Mouse (Mus musculus) heart, postnatal 14 days (tissue): ENCODE measurements at regions not wholly inside any gene's neighbourhood (a gene's known extent, or its start where the extent isn't known, plus 50 kb on each side); places are given as distances from the start of the nearest gene placed in this dataset.

Experiments
- DNase-seq, 2 experiments: peaks; one replicate each; pipeline ENCODE4 v3.0.0; 2021 to 2022
- intact Hi-C: fragments of 180-260 bp; cut with DNase I; formaldehyde crosslinking; loops from one replicate; pipeline ENCODE4 v1.15.1; 2025

- DNase-seq: no peak
- intact Hi-C loops: no loop called here
Measured at GRCm38 (mm10) chr1:41981545-41981944, 714.0 kb upstream of the Pou3f3 start.

- no peak for DNase-seq
- intact Hi-C loops: no loop called here
Measured at GRCm38 (mm10) chr1:42006235-42006634, 689.3 kb upstream of the Pou3f3 start.

GRCm38 (mm10) chr1:42008046-42008445, 687.5 kb upstream of the Pou3f3 start:
- DNase-seq: no peak
- intact Hi-C loops: no loop called here

- intact Hi-C loops: no loop called here
- DNase-seq: no peak
Measured at GRCm38 (mm10) chr1:42012911-42013310, 682.7 kb upstream of the Pou3f3 start.

- intact Hi-C loops: no loop called here
- DNase-seq: no peak
Measured at GRCm38 (mm10) chr1:42018966-42019365, 676.6 kb upstream of the Pou3f3 start.

- intact Hi-C loops: no loop called here
- DNase-seq: no peak
Measured at GRCm38 (mm10) chr1:42025781-42026180, 669.8 kb upstream of the Pou3f3 start.

GRCm38 (mm10) chr1:42026423-42026822, 669.1 kb upstream of the Pou3f3 start:
- intact Hi-C loops: no loop called here
- DNase-seq: no peak

- no peak for DNase-seq
Measured at GRCm38 (mm10) chr1:42033786-42034185, 661.8 kb upstream of the Pou3f3 start.

GRCm38 (mm10) chr1:42035371-42035770, 660.2 kb upstream of the Pou3f3 start:
- DNase-seq: no peak
- intact Hi-C loops: no loop called here

More at GRCm38 (mm10) chr1:42033786-42034185, 661.8 kb upstream of the Pou3f3 start:
- intact Hi-C loops: no loop called here

- no peak for DNase-seq
- intact Hi-C loops: no loop called here
Measured at GRCm38 (mm10) chr1:42041544-42041943, 654.0 kb upstream of the Pou3f3 start.

- intact Hi-C loops: no loop called here
- no peak for DNase-seq
Measured at GRCm38 (mm10) chr1:42058494-42058893, 637.1 kb upstream of the Pou3f3 start.

- no peak for DNase-seq
- intact Hi-C loops: no loop called here
Measured at GRCm38 (mm10) chr1:42070064-42070463, 625.5 kb upstream of the Pou3f3 start.

GRCm38 (mm10) chr1:42096026-42096425, 599.5 kb upstream of the Pou3f3 start:
- no peak for DNase-seq
- intact Hi-C loops: no loop called here

GRCm38 (mm10) chr1:42098580-42098979, 597.0 kb upstream of the Pou3f3 start:
- DNase-seq: no peak
- intact Hi-C loops: no loop called here

- intact Hi-C loops: no loop called here
- no peak for DNase-seq
Measured at GRCm38 (mm10) chr1:42107521-42107920, 588.0 kb upstream of the Pou3f3 start.

GRCm38 (mm10) chr1:42107925-42108324, 587.6 kb upstream of the Pou3f3 start:
- no peak for DNase-seq
- intact Hi-C loops: no loop called here

GRCm38 (mm10) chr1:42152175-42152790, 543.3 kb upstream of the Pou3f3 start:
- DNase-seq: no peak
- intact Hi-C loops: no loop called here

GRCm38 (mm10) chr1:42152916-42153315, 542.7 kb upstream of the Pou3f3 start:
- intact Hi-C loops: no loop called here
- no peak for DNase-seq

GRCm38 (mm10) chr1:42167790-42168572, 527.6 kb upstream of the Pou3f3 start:
- intact Hi-C loops: no loop called here
- no peak for DNase-seq

- intact Hi-C loops: no loop called here
- DNase-seq: no peak
Measured at GRCm38 (mm10) chr1:42169505-42169904, 526.1 kb upstream of the Pou3f3 start.

- intact Hi-C loops: no loop called here
Measured at GRCm38 (mm10) chr1:42186295-42186694, 509.3 kb upstream of the Pou3f3 start.

GRCm38 (mm10) chr1:42228098-42228497, 467.5 kb upstream of the Pou3f3 start:
- intact Hi-C loops: no loop called here
- no peak for DNase-seq

More at GRCm38 (mm10) chr1:42186295-42186694, 509.3 kb upstream of the Pou3f3 start:
- DNase-seq: no peak
